Mouse (Mus musculus) CD4-positive helper T cell, adult 2 months (primary cell): ENCODE measurements around the gene Epha2.

Experiments used
- DNase-seq: peaks from one replicate; pipeline ENCODE4 v3.0.0-alpha.2; 2012; ENCODE audit warnings: low read depth, missing footprints, low spot score

Gene Epha2

GRCm38 (mm10) chr4:141303402-141304222 is 2.6 kb downstream of the Epha2 start:
- DNase-seq = no peak

DNA sequence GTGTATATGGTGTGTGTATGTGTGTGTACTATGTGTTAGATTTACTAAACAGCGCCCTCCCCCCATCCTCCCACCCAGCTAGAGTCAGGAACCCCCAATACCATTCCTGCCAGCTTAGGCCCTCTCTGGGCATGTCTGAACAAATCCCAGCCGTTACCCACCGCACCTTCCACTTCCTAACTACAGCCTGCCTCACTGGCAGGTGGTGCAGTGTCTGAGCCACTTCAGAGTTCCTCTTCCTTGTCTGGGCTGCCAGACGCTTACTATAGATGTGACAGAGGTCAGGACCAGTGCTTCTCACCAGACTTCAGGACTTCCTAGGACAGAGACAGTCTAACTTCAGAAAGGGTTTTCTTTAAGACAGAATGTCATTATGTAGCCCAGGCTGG is 3.2 kb downstream of the Epha2 start:
- DNase-seq = no peak

DNA sequence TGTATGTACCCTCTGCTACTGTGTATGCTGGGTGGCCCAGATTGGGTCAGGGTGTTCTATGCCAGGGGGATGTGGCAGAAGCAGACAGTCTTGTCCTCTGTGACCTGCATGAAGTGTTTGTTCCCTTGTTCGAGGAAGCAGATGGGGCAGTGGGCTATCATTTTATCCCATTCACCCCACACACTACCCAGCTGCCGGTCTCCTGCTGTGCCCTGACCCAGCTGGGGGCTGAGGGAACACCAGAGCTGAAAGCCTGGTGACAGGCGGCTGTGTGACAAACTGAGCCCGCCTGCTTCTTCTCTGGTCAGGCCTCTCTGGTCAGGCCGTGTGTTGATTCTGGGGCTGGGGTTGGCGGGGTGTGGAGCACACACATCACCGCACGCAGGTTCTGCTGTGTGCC is 5.0 kb downstream of the Epha2 start:
- DNase-seq = no peak

DNA sequence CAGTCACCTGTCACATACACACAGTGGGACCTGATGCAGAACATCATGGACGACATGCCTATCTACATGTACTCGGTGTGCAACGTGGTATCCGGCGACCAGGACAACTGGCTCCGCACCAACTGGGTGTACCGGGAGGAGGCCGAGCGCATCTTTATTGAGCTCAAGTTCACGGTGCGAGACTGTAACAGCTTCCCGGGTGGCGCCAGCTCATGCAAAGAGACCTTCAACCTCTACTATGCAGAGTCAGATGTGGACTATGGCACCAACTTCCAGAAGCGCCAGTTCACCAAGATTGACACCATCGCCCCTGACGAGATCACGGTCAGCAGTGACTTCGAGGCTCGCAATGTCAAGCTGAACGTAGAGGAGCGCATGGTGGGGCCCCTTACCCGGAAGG is 7.3 kb downstream of the Epha2 start:
- no peak for DNase-seq

DNA sequence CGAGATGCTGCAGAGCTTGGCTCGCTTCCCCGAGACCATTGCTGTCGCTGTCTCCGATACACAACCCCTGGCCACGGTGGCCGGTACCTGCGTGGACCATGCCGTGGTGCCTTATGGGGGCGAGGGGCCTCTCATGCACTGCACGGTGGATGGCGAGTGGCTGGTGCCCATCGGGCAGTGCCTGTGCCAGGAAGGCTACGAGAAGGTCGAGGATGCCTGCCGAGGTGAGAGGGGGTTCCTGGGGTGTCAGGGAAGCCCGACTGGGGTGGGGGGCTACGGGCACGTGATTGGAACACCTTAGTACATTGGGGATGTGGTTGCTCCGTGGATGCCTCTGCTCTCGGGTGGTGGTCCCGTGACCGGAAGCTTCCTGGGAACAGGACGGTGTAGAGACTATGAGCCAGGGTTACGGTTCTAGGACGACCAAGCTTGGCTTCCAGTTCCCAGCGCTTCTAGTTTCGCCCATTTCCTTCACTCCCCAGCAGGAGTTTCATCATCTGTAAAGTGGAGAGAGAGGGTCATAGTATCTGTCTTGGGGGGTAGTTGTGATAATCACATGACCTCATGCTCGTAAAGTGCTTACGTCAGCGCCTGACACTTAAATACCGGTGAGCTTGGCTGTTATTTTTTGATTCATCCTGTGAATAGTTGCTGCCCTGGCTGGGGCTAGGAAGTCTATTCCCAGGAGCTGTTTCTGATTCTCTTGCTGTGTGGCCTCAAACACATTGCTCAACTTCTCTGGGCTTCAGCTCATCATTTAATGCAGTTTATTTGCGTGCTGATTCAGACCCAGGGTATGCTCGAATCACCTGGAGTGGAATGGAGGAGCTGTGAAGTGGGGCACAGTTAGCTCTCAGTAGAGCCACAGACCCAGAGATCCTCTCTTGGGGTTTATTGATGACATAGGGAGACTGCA is 8.1 kb downstream of the Epha2 start:
- no peak for DNase-seq

DNA sequence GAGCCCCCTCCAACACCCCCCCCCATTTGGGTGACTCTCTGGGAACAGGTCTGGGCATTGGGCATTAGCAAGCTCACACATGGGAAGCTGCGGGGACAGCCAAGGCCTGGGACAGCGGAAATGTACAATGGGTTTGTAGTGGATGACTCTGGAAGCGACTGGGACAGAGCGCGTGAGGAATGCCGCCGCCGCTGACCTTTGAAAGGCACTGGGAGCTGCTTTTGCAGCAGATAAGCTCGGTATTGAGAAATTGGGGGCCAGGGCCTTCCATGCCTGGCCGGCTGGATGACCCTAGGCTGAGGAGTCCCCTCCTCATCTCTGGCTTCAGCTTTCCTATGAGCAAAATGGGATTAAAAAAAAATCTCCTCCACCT is 8.7 kb downstream of the Epha2 start:
- no peak for DNase-seq

DNA sequence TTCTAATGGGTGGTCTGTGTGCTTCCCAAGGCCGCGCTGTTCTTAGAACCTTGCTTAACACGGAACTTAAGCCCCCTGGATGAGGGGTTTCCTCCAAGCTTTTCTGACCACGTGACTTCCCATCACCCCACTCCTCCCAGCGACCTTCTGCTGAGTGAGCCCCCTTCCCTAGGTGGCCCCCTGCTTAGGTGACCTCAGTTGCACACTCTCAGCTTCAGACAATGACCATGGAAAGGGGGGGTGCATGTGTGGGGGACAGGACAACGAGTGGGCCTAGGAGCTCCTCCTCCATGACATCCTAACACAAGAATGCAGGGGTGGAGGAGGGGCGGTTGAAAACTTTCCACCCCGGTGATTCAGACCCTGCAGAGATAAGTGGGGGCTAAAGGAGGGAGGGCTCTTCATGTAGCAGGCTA is 9.2 kb downstream of the Epha2 start:
- DNase-seq = no peak

- DNase-seq = no peak
Observed at GRCm38 (mm10) chr4:141311078-141311477, 10.0 kb downstream of the Epha2 start.

DNA sequence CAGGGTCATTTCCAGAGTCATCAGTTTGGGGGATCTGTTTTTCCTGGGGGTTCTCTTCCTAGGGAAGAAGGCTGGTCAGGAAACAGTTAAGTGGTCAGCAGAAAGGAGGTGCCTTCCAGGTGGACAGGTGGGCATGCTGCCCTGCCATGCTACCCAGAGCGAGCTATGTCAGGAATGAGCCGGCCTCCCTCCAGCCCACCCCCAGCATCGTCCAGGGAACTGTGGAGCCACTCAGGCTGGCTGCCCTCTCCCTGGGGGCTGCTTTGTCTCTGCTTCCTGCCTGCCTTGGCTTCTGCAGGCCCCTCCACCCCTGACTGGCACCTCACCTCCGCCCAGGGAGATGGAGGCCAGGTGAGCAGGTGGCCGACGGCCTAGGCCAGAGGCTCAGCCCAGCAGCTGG is 10.5 kb downstream of the Epha2 start:
- no peak for DNase-seq

- no peak for DNase-seq
Observed at GRCm38 (mm10) chr4:141311908-141312307, 10.9 kb downstream of the Epha2 start.

DNA sequence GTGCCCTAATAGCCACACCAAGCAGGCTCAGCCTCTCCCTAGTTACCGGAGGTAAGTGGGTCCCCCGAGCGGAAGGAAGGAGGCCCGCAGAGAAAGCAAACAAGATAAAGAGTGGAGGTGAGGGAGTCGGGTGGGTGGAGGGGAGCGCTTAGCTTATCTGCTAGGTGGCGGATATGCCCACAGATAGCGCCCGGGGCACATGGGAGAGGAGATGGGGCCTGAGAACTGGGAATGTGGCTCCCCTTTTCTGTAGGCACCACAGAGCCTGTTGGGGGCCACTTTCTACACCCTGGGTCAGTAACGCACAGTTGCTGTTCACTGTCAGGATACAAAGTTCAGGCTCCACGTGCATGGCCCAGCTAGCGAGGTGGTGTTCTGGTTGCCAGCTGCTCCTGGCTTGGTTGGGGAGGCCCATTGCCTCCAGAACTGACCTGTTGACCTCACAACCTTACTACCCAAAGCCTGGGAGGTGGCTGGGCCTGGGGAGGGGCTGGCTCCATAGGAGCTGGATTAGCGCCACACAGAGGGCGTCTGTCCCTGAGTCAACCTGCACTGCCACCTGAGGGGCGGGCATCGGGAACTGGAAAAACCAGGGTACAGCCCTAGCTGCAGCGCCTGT is 11.6 kb downstream of the Epha2 start:
- no peak for DNase-seq

GRCm38 (mm10) chr4:141313481-141313880 is 12.4 kb downstream of the Epha2 start:
- DNase-seq = no peak

DNA sequence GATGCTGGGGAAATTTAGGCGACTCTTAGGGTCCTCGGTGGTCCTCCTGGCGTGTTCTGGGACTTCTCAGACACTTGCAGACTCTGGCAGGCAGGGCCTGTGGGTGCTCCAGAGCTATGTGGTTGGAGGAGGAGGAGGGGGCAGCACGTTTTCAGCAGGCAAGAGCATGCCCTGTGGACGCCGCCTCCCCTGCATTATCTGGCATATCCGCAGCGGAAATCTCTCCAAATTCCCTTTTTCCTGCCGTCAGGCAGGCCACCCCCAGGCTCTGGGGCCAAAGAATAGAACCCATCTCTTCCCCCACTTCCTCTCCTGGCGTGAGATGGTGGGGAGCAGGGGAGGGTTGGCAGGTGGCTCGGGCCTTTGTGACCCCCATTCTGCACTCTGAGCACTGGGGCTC is 12.9 kb downstream of the Epha2 start:
- no peak for DNase-seq

DNA sequence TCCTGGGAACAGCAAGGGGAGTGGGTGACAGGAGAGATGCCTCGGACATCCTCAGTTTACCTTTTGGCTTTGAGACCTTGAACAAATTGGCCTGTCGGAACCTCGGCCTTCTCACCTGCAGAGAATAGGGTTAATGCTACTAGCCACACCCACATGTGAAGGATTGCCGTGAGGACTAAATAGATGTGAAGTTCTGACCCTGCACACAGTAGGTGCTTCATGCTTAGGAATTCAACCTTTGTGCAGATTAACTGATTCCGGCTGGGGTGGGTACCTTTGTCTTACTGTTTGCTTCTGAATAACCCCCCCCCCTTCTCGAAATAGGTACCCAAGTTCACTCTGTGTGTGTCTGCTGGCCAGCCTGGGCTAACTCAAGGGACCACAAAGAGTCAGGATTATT is 13.7 kb downstream of the Epha2 start:
- DNase-seq = no peak

- DNase-seq = no peak
Observed at GRCm38 (mm10) chr4:141316023-141316422, 15.0 kb downstream of the Epha2 start.

DNA sequence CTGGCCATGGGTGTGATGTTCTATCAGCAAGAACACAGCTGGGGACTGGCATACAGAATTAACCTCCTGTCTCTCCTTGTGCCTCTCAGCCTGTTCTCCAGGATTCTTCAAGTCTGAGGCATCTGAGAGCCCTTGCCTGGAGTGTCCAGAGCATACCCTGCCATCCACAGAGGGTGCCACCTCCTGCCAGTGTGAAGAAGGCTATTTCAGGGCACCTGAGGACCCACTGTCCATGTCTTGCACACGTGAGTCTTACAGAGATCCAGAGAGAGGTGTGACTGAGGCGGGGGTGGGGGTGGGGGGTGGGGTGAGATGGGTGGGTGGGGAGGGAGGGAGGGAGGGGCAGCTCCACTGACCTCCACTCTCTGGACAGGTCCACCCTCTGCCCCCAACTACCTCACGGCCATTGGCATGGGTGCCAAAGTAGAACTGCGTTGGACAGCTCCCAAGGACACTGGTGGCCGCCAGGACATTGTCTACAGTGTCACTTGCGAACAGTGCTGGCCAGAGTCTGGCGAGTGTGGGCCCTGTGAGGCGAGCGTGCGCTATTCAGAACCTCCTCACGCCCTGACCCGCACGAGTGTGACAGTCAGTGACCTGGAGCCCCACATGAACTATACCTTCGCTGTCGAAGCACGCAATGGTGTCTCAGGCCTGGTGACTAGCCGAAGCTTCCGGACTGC is 15.6 kb downstream of the Epha2 start:
- DNase-seq = no peak

DNA sequence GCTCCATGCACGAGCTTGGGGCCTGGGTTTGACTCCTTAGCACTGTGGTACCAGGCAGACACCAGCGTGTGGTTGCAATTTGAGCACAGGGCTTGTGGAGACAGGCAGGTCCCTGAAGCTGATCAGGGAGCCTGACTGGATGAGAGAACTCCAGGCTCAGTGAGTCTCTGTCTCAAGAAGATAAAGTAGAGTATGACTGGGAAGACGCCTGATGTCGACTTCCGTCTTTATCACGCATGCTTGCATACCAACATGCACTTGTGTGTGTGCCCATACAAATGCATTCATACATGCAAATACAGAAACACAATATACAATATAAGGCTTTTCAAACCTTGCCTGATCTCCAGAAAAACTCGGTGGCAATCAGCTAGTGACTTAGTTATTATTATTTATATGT is 16.9 kb downstream of the Epha2 start:
- DNase-seq = no peak

- no peak for DNase-seq
Observed at GRCm38 (mm10) chr4:141322526-141322925, 21.5 kb downstream of the Epha2 start.

- no peak for DNase-seq
Observed at GRCm38 (mm10) chr4:141324771-141325191, 23.7 kb downstream of the Epha2 start.

GRCm38 (mm10) chr4:141325636-141326035 is 24.6 kb downstream of the Epha2 start:
- no peak for DNase-seq

- DNase-seq = no peak
Observed at GRCm38 (mm10) chr4:141327075-141327474, 26.0 kb downstream of the Epha2 start.

GRCm38 (mm10) chr4:141328742-141329141 is 27.7 kb downstream of the Epha2 start:
- DNase-seq = no peak
